Mouse (Mus musculus) common myeloid progenitor, adult 5-6 weeks (primary cell): ENCODE measurements at regions not wholly inside any gene's neighbourhood (a gene's known extent, or its start where the extent isn't known, plus 50 kb on each side); places are given as distances from the start of the nearest gene placed in this dataset.
A peak's percentile ranks its signal among the peaks of the same experiment; 100 is the strongest.

ENCODE experiments used
- ATAC-seq: replicated peaks from 2 replicates; pipeline ENCODE4 v1.8.0; 2016; ENCODE audit warnings: low read depth, mild to moderate bottlenecking, moderate TSS enrichment, inconsistent platforms; ENCODE audit not compliant: poor library complexity, severe bottlenecking

DNA sequence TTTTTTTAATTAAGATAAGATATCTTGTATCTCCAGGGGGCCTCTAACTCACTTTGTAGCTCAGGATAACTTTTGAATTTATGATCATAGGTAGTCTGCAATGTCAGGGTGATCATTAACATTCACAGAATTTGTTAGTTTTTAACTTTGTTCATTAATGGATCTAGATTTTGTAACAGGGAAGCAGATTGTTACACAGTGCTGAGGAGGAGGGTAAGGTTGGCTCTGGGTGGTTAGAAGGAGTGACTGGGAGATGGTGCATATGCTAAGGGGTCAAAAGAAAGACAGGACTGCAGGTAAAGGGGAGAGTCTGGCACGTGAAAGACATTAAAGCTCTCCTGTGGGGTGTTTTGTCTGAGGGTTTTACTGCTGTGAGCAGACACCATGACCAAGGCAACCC lies 145.3 kb upstream of the Rap1b start:
- no peak for ATAC-seq

DNA sequence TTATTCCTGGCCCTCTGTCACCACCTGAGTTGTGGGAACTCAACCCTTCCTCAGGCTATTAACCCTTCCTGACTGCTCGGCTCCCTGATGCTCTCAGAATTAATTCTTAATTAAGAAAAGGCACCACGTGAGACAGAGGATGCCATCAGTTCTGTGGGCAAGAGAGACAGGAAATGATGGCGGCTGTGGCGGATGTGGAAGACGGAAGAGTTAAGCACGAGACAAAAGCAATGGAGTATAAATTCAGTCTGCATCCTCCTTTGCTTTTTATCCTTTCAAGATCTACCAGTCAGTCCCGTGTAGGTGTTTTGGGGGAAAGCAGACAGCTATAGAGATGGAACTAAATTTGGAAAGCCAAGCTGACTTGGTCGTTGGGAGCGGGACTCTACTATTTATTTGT lies 146.5 kb upstream of the Rap1b start:
- ATAC-seq, result no peak

DNA sequence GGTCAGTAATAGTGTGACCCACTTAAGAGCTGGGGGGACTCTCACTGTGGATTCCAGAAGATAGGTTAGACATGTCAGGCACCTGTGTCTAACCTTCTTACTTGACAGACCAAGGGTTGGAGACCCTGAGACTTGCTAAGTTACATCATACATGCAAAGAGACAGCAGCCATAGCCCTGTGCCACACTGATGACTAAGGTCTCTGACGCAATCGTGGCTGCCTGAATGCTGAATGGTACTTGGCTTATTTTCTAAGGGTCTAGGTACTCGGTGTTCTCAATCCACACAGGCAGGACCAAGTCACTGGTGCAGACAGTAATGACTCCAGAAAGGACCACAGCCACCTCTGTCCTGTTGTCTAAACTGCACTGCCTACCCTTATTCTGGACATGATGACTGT lies 147.8 kb upstream of the Mdm1 start:
- ATAC-seq, result peak; percentile 66; the same call in 1 of the 2 replicates

DNA sequence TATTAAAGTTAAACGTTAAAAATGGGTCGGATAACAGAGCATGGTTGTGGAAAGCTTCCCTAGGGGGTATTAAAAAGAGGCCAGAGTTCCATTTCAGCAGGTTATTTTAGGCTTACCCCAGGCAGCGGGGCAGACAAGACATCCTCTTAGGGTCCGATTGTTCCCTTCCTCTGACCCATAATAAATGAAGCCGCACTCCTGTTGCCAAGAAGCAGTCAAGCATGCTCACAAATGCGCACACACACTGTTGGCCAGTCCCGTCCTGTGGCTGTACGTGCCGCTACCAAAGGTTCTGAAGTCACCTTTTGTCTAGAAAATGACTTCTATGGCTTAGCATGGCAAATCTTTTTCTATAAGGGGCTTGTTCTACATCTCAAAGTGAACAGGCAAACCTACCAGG lies 146.8 kb upstream of the Mdm1 start:
- ATAC-seq, result no peak

DNA sequence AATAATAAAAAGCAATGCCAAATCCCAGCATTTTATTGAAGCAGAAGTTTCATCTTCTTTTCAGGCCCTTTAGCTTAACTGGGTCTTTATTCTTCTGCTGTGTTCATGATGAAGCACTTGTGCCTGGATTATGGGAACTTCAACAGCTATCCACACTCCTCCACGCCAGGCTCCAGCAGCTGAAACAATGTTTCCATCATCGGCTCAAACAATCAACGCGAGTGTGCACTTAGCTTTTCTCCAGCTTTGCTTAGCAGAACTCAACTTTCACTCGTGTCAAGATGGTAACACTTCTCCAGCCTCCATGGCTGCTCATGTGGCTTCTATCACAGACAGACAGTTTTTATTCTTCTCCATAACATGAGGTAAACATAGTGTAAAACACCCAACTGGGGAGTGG lies 143.8 kb upstream of the Mdm1 start:
- no peak for ATAC-seq

DNA sequence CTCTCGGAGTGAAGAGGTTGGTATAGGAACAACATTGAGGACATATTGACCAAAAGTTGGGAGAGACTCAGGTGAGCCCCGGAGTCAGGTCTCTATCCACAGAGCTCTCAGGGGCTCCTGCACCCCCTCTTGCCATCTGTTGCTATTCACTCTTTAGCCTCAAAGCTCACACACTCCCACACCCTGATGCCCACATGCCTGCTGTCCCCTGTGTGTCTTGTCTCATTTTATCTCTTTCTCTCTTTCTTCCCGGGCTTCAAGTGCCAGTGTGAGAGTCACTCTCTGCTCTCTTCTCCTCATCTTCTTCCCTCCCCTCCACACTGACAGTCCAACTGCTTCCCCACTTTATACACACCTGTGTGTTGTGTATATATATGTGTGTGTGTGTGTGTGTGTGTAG lies 141.0 kb upstream of the Mdm1 start:
- no peak for ATAC-seq

DNA sequence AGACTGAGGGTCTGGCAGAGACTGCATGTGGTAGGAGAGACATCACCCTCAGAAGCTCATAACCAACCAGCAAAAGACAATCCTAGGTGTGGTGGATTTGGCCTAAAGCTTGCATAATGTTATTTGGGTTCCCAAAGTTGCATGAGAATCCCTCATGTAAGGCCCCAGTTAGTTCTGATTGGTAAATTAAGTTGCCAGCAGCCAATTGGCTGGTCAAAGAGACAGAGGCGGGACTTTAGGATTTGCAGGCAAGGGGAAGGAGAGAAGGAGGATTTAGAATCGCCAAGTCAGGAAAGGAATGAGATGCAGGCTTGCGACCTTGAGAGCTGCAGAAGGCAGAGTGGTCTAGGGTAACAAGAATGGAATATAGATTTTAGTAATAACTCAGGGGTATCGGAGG lies 140.1 kb upstream of the Mdm1 start:
- ATAC-seq, result 0 out of 2 replicates have a peak, but pooled peaks have one; percentile 47

DNA sequence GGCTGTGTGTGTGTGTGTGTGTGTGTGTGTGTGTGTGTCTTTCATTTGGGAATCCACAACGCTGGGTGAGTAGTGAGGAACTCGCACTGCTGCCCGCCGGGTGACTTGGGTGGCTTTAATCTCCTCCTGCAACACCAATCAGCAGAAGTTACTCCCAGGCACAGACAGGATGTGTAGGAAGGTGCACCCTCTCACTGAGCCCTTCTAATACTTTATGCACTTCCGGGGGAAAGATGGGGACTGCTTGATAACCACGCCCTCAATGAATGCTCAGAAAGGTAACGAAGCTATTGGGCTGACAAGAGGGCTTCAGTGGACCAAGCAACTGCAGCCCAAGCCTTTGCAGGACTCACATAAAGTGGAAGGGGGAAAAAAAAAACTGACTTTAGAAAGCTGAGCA lies 139.6 kb upstream of the Mdm1 start:
- peak; percentile 42; the same call in 1 of the 2 replicates for ATAC-seq

DNA sequence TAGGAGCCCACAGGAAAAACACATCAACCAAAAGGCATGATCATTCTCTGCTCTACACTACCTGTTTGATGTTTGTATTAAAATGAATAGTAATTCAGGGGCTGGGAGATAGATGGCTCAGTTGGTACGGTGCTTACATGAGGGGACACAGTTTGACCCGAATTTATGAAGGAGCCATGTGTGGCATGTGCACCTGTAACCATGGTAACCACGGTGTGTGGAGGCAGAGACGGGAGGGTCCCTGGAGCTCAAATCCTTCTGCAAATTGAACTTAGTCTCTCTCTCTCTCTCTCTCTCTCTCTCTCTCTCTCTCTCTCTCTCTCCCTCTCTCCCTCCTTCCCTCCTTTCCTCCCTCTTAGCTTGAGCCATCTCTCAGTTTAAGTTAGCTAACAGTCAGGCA lies 139.1 kb upstream of the Mdm1 start:
- ATAC-seq, result no peak

DNA sequence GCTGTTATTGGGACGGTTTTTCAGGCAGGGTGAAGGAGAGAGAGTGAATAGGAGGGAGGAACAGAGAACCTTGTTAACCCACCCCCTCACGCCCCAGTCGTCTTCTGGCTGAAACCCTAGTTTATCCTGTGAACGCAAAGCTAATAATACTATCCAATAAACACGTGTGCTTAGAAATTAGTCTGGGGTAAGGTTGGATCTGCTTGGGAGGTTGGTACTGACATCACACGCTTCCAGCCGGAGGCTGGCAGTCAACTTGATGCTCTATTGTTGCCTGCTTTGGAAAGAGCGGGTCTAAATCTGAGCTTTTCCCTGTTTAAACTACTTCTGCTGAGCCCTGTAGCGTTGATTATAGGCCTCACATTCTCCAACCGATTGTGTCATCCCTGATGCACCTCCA lies 138.4 kb upstream of the Mdm1 start:
- ATAC-seq, result no peak

DNA sequence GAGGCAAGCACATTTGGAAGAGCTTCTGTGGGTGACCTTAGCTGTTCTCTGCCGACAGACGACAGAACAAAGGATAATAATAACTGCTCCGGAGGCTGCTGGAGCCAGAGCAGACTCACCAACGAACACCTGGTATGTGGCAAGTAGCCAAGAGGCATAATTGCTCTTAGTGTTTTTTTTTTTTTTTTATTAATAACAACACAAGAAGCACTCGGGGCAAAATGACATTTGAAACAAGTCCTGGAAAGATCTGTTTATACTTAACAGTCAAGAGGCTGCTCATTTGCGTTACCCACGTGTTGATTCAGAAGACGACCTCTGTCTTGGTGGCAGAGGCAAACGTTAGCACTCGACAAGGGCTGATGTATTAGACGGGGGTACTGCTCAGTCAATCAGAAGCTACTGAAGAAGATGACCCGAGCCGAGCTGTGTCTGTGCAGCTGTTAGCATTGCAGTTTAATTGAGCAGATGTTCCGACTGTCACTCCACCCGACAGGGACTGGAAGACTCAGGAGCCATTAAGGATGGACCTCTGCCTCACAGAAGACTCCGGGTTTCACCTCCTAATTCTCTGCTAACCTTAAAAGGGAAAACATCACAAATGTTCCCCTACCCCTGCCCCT lies 137.8 kb upstream of the Mdm1 start:
- ATAC-seq, result no peak

DNA sequence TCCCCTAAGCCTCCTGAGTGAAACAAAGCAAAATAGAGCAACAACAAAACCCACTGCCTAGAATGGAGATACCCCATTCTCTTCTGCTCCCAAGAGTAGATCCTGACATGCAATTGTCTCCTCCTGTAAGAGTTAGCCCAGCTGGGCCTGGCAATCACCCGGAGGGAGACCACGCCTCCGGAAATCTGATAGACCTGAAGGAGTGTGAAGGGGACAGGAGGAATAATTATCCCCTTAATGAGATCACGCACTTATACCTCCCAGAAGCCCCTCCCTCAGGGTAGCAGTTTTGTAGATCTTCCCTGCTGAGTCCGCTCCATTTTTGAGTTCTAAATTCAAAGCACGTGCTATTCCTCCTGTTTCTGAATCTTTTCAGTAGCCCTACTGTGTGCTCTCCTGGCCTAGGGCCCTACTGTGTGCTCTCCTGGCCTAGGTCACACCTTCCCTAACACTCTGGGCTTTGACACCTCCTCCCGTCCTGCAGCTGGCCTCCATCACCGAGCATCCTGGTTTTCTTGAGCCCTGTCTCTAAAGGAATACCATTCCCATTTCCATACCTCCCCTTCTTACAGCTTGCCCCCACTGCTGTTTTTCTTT lies 137.2 kb upstream of the Mdm1 start:
- ATAC-seq, result no peak

DNA sequence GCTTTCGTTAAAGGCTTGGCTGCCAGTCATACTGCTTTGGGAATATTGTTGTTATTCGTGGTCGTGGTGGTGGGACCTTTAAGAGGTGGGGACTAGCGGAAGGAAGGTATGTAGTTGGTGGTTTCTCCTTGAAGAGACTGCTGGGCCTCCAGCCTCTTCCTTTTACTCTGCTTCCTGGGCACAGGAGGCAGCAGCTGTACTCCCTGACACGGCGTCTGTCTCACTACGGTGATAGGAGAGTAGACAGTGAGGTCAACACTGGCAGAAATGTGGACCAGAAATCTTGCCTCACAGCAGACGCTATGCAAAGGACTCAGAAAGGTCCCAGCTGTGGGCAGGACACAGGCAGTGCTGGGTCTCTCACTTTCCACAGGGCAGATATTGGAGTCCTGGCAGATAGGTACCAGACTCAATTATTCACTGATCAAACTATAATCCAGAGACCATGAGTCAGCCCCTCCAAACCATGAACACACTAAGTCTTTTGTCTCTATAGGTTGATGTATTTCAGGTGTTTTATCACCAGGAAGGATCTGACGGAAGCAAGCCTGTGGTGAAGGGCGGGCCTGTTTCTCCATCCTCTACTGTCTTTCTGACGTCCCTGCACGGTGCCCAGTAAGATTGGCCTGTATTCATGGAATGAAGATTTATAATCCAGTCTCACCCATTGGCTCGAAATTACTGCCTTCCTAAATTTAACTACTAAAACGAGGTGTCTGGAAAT lies 134.6 kb upstream of the Mdm1 start:
- ATAC-seq, result peak; percentile 62

DNA sequence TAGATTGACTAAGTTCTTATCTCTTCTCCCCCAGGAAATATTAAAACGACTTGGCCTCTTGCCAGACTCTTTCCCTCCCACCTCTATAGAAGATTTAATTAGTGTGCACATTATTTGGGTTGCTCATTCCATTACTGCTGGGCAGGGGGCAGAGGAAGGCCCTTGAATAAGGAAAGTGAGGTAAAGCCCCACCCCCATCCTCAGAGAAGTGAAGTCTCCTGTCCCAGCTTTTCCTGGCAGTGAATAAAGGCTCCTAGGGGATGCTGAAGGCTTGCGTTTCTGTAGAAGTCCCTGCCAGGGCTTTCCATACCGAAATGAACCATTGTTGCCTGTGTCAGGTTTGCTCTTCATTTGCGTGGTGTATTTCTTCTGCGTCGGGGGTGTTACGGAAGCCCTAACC lies 133.8 kb upstream of the Mdm1 start:
- ATAC-seq, result no peak

DNA sequence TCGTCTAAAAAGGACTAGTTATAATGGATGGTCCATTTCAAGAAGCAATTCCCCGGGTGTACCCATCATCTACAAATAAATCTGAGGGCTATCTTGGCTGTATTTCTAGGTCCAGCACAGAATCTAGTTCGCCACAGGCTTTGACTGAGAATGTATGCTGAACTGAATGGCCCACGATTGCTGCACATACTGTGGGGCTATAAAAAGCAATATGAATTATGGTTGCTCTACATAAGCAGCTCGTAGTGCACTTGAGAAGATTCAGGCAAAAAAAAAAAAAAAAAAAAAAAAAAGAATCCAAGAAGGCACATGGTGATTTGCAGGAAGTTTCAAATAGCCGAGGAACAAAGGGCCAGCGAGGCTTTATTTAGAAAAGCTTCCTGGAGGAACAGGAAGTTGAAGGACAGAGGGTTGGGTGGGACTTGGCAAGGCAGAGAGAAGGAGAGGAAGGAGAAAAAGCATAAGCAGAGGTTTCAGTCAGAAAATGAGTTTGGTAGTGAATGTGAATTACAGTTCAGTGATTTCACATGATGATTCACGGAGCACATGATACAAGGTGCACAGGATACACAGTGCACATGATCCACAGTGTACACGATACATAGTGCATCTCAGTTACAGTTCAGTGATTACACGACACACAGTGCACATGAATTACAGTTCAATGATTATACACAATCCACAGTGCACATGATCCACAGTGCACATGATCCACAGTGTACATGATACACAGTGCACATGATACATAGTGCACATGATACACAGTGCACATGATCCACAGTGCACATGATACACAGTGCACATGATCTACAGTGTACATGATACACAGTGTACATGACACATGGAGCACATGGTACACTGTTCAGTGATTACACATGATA lies 129.7 kb upstream of the Mdm1 start:
- peak; percentile 47; the same call in 1 of the 2 replicates for ATAC-seq

DNA sequence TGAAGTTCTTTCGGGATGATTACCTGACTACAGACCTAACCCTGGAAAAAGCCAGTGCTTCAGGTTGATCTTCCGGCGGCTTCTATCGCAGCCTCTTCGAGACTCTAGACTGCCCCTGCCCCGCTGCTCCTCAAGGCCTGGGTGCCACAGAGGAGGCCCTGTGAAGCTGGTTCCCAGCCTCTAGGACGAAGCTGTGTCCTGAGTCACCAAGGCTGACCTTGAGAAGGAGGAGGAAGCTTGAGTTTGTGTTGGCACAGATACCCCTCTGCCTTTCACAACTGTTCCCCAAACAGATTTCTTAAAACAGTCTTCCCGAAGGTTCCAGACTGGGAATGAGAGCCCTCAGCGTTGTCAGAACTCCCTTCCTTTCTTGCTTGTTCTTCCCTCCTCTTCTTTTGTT lies 112.8 kb upstream of the Mdm1 start:
- no peak for ATAC-seq

DNA sequence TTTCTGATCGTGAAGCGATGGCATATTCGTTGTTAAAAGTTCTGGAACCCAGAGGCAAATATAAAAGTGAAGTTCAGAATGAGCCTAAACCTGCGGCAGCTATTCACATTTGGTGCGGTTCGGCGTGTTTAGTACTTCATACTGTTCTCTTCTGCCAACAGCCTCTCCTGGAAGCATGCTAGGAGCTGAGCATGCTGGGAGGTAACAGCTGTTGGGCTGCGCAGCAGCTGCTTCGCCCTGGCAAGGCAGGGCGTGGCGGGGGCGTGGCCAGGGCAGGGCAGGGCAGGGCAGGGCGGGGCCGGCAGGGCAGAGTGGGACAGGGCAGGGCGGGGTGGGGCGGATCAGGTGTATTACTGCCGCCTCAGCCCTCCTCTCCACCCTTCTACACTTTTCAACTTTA lies 107.2 kb upstream of the Mdm1 start:
- ATAC-seq, result no peak

DNA sequence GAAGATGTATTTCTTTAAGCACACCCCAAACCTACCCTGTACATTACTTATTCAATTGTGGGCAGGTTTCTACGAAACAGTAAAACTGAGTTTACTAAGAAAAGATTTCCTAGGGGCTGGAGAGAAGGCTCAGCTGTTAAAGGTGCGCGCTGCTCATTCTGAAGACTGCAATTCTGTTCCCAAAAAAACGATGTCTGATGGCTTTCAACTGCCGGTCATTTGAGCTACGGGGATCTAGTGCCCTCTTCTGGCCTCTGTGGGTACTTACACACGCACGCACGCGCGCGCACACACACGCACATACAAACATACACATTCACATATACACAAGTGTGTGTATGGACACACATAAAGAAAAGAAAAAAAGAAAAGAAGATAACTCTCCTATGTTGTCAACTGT lies 106.6 kb upstream of the Mdm1 start:
- no peak for ATAC-seq

DNA sequence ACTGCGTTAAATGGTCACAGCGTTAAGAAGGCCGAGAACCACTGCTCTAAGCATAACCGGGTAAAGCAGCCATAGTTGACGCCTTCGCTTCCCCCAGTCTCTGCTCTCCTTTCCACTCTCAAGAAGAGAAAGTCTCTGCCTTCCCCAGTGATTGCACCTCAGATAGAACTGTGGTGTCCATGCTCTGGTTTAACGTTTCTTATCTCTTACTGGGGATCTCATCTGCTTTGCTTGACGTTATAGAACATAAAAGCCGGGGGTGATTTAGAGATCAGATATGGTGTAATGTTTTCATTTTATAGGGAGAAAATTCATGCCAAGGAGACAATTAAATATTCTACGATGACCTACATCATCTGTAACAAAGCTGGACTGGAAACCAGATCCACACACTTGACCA lies 103.1 kb upstream of the Mdm1 start:
- no peak for ATAC-seq

DNA sequence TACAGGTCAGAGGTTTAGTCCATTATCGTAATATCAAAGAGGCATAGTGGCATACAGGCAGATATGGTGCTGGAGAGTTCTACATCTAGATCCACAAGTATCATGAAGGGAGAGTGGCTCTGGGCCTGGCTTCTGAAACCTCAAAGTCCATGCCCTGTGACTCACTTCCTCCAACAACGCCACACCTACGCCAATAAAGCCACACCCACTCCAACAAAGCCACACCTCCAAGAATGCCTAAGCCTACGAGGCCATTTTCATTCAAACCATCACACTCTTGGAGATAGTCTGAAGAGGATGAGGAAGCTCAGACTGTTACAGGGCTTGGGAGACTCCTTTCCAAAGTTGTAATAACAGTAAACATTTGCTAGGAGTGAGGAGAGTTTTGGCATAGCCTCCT lies 102.6 kb upstream of the Mdm1 start:
- ATAC-seq, result no peak

DNA sequence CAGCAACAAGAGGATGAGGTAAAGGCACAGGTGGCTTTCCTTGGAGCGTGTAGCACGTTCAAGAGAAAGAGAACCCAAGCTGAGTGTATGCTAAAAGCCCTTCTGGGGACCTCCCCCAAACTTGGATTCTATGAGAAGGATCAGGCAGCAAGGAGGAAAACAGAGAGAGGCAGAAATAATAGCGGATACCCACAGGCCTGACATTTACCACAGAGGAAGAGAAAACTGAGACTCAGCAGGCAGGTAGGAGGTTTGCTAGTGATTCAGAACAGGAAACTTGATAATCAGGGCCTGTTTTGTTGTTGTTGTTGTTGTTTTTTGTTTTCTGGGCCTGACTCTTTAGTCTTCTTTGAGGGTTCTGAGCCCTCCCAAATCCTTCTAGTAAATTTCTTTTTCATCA lies 100.5 kb upstream of the Mdm1 start:
- no peak for ATAC-seq
